Mouse (Mus musculus) spleen, adult 2 months (tissue): ENCODE measurements around the gene St8sia4. TPM values are rescaled to one million over a fixed set of nuclear protein-coding genes. Genes with fewer than 3 reads are reported as not detected.
"Not testable (repeated sequence)": the region's sequence is repeated elsewhere in the genome, so short reads cannot be mapped to it uniquely, and the experiment has no call there.

Source experiments
- DNase-seq, 2 experiments: peaks; one replicate each; pipeline versions ENCODE4 v3.0.0 to v3.0.0-alpha.2; 2012 to 2021; ENCODE audit warnings: low spot score in 2 of 2, low read depth in 1 of 2
- H3K27ac ChIP-seq: fragments of 200-500 bp; 2 replicates; pipeline ENCODE4 v1.5.1; 2012; ENCODE audit warnings: low read length, inconsistent platforms; ENCODE audit not compliant: insufficient read depth
- H3K27me3 ChIP-seq: fragments of 200-500 bp; 2 replicates; pipeline ENCODE4 v1.6.1; 2012; ENCODE audit warnings: mild to moderate bottlenecking, moderate library complexity, low read length, inconsistent platforms; ENCODE audit not compliant: control insufficient read depth, insufficient read depth
- H3K36me3 ChIP-seq: fragments of 200-500 bp; 2 replicates; pipeline ENCODE4 v1.6.1; 2012; ENCODE audit warnings: mild to moderate bottlenecking, low read length, inconsistent platforms; ENCODE audit not compliant: control insufficient read depth, insufficient read depth
- H3K4me1 ChIP-seq: fragments of 200-500 bp; 2 replicates; pipeline ENCODE4 v1.6.1; 2011; ENCODE audit warnings: inconsistent platforms; ENCODE audit not compliant: control insufficient read depth, insufficient read depth, insufficient read length
- H3K4me3 ChIP-seq: fragments of 200-500 bp; 2 replicates; pipeline ENCODE4 v1.5.1; 2011; ENCODE audit warnings: mild to moderate bottlenecking, inconsistent platforms; ENCODE audit not compliant: insufficient read depth, insufficient read length; ENCODE audit errors: extremely low read depth
- CTCF ChIP-seq: fragments of 200-500 bp; IDR thresholded peaks from 2 replicates; pipeline ENCODE4 v1.5.1; 2011; ENCODE audit warnings: mild to moderate bottlenecking, inconsistent platforms; ENCODE audit not compliant: insufficient read depth, insufficient read length, insufficient replicate concordance; ENCODE audit errors: extremely low read depth
- POLR2A ChIP-seq: fragments of 200-500 bp; IDR thresholded peaks from 2 replicates; pipeline ENCODE4 v1.6.1; 2011; ENCODE audit warnings: low read depth, low read length, inconsistent platforms
- WGBS: fragments of 180-500 bp; shearing (Covaris S2); methylation state at CpG from one replicate; pipeline ENCODE4 v1.1.7; 2018; 5-methylcytosine and 5-hydroxymethylcytosine counted together
- polyA plus RNA-seq: library from polyadenylated mRNA; depleted of rRNA; stranded (reverse); fragments of >200 nt; gene quantifications from 2 replicates; pipeline ENCODE4 v1.2.3, GENCODE M21; 2012

Gene St8sia4
- polyA plus RNA-seq, 1 experiment, result 3.1 TPM

GRCm38 (mm10) chr1:95582264-95582663 lies 85.1 kb downstream of the St8sia4 start:
- Histone ChIP-seq H3K4me1 (no peaks in the 10 kb centered on the region), H3K36me3 (no peaks in the 10 kb centered on the region; the same call in 1 of the 2 replicates), H3K27me3 (no peaks in the 10 kb centered on the region), H3K27ac (no peak overlapping the region), H3K4me3 (no peak overlapping the region)
- TF ChIP-seq POLR2A (no peak), CTCF (no peak)
- no peak for DNase-seq
- WGBS, result 75% methylated on average over 1 of the region's 1 CpGs

- Histone ChIP-seq H3K36me3 (no peaks in the 10 kb centered on the region), H3K4me1 (peaks cover 2% of the 10 kb centered on the region; the same call in 1 of the 2 replicates), H3K27me3 (no peaks in the 10 kb centered on the region), H3K4me3 (no peak overlapping the region), H3K27ac (no peak overlapping the region)
- 22% methylated on average over 9 of the region's 9 CpGs for WGBS
- no peak for DNase-seq
- TF ChIP-seq POLR2A, result no peak
- no peak for TF ChIP-seq CTCF
Measured at GRCm38 (mm10) chr1:95572619-95573540, 94.5 kb downstream of the St8sia4 start.

- no peak overlapping the region for H3K4me3 ChIP-seq
- no peak for DNase-seq
- TF ChIP-seq CTCF (no peak), POLR2A (no peak)
- H3K36me3 ChIP-seq, result no peaks in the 10 kb centered on the region
- H3K27me3 ChIP-seq, result no peaks in the 10 kb centered on the region
- WGBS, result 7% methylated on average over 1 of the region's 1 CpGs
- H3K27ac ChIP-seq, result no peak overlapping the region
- H3K4me1 ChIP-seq, result peaks cover 2% of the 10 kb centered on the region; the same call in 1 of the 2 replicates
Measured at GRCm38 (mm10) chr1:95571106-95571505, 96.3 kb downstream of the St8sia4 start.

- H3K4me1 ChIP-seq, H3K27ac ChIP-seq, H3K4me3 ChIP-seq, H3K36me3 ChIP-seq, DNase-seq, H3K27me3 ChIP-seq: not testable (repeated sequence)
Measured at GRCm38 (mm10) chr1:95554556-95554955, 112.8 kb downstream of the St8sia4 start.

GRCm38 (mm10) chr1:95541460-95541859 lies 125.9 kb downstream of the St8sia4 start:
- DNase-seq, result no peak
- no peak overlapping the region for H3K27ac ChIP-seq
- no peaks in the 10 kb centered on the region for H3K27me3 ChIP-seq
- whole genome bisulfite sequencing, result 81% methylated on average over 3 of the region's 3 CpGs
- no peak overlapping the region for H3K4me3 ChIP-seq
- H3K4me1 ChIP-seq, result no peaks in the 10 kb centered on the region
- TF ChIP-seq POLR2A (no peak), CTCF (no peak)
- H3K36me3 ChIP-seq, result no peaks in the 10 kb centered on the region
